Mouse (Mus musculus): ENCODE data around the gene Edem2. TPM values are rescaled to one million over a fixed set of nuclear protein-coding genes. Genes with fewer than 3 reads are reported as not detected.
A peak's percentile ranks its signal among the peaks of the same experiment; 100 is the strongest.

Gene Edem2
- polyA plus RNA-seq (2016; fragmentation: Nextera tagmentation; extraction: Ambion mirVana) = 31.5 and 34.4 TPM in 2 replicates

DNA sequence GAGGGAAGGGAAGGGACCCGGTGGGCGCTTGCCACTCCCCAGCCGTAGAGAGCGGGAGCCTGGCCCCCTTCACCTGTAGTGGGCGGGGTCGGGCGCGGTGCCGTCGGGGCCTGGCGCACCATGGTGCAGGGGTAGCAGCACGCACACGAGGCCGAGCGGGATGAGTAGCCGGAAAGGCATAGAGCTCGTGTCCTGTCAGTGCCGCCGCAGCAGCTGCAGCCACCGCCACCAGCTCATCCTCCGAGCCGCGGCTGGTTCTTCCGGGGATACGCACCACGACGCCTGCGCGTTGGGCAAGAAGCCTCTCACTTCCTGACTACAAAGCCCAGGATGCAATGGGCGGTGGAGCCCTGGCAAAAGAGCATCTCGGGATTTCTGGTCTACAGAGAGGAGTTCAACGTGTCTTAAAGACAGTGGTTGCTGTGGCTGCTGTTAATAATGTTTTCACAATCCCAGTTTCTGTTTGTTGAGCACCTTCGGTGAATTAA is at the start of gene Edem2:
Gene Edem2, minus strand, starts transcription at position 318 of the 488 bp plus-strand sequence.
- peaks cover 9% of the 10 kb centered on the region for H3K4me1 ChIP-seq
- no peaks in the 10 kb centered on the region for H3K9me3 ChIP-seq
- H3K27me3 ChIP-seq (ENCODE audit: insufficient read depth, poor library complexity, severe bottlenecking) = no peaks in the 10 kb centered on the region
- H3K36me3 ChIP-seq = no peaks in the 10 kb centered on the region
- peak within 1 kb of the TSS; percentile 83 for H3K27ac ChIP-seq
- WGBS = under 1% methylated on average over 33 of the region's 33 CpGs
- DNase-seq (ENCODE audit: low spot score) = peak; percentile 97
- peak within 1 kb of the TSS; percentile 90 for H3K4me3 ChIP-seq

GRCm38 (mm10) chr2:155779066-155779465 is 49.8 kb upstream of the Edem2 start:
- WGBS = 60% methylated on average over 7 of the region's 7 CpGs
- no peaks in the 10 kb centered on the region for H3K36me3 ChIP-seq
- H3K4me1 ChIP-seq = peaks cover 9% of the 10 kb centered on the region; the same call in 1 of the 2 replicates
- H3K27ac ChIP-seq = no peak overlapping the region
- H3K4me3 ChIP-seq = no peak overlapping the region
- H3K9me3 ChIP-seq = no peaks in the 10 kb centered on the region
- peaks cover 44% of the 10 kb centered on the region for H3K27me3 ChIP-seq (ENCODE audit: insufficient read depth, poor library complexity, severe bottlenecking)
- DNase-seq (ENCODE audit: low spot score) = no peak

DNA sequence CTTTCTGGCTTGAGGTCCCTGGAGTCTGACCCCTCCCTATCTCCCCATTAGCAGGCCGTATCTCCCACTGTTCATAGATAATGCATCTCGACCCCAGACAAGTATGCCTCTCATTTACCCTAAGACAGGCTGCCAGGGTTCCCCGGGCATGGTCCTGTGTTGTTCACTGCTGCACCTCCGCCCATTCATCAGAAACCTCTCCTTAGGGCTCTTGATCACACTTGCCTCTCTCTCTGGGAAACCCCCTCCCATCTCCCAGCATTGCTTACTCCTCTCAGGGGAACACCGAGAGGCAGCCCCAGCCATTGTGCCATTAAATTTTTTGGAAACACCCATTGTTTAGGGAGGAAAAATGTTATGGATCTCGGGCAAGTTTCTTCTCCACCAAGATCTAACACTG is 48.7 kb upstream of the Edem2 start:
- Histone ChIP-seq H3K36me3 (no peaks in the 10 kb centered on the region), H3K27ac (no peak overlapping the region), H3K9me3 (no peaks in the 10 kb centered on the region), H3K4me1 (peaks cover 9% of the 10 kb centered on the region; the same call in 1 of the 2 replicates), H3K4me3 (no peak overlapping the region), H3K27me3 (ENCODE audit: insufficient read depth, poor library complexity, severe bottlenecking) (peaks cover 54% of the 10 kb centered on the region)
- DNase-seq (ENCODE audit: low spot score) = no peak
- 54% methylated on average over 6 of the region's 6 CpGs for WGBS

DNA sequence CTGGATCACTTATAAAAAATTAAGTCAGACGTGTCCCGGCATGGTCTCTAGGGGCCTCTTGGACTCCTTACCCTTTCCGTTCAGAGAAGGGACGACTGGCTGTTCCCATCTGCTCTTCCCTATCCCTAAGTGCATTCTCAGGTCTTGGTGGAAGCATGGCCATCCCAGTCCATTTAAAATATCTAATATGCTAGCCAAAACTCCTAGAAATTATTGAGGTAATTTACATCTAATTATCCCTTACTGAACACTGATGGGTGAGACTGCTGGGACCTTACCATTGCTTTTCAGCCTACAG is 48.4 kb upstream of the Edem2 start:
- H3K4me3 ChIP-seq = no peak overlapping the region
- WGBS = 75% methylated on average over 4 of the region's 4 CpGs
- H3K27me3 ChIP-seq (ENCODE audit: insufficient read depth, poor library complexity, severe bottlenecking) = peaks cover 58% of the 10 kb centered on the region
- H3K27ac ChIP-seq = no peak overlapping the region
- DNase-seq (ENCODE audit: low spot score) = no peak
- H3K4me1 ChIP-seq = peaks cover 9% of the 10 kb centered on the region; the same call in 1 of the 2 replicates
- no peaks in the 10 kb centered on the region for H3K36me3 ChIP-seq
- no peaks in the 10 kb centered on the region for H3K9me3 ChIP-seq

DNA sequence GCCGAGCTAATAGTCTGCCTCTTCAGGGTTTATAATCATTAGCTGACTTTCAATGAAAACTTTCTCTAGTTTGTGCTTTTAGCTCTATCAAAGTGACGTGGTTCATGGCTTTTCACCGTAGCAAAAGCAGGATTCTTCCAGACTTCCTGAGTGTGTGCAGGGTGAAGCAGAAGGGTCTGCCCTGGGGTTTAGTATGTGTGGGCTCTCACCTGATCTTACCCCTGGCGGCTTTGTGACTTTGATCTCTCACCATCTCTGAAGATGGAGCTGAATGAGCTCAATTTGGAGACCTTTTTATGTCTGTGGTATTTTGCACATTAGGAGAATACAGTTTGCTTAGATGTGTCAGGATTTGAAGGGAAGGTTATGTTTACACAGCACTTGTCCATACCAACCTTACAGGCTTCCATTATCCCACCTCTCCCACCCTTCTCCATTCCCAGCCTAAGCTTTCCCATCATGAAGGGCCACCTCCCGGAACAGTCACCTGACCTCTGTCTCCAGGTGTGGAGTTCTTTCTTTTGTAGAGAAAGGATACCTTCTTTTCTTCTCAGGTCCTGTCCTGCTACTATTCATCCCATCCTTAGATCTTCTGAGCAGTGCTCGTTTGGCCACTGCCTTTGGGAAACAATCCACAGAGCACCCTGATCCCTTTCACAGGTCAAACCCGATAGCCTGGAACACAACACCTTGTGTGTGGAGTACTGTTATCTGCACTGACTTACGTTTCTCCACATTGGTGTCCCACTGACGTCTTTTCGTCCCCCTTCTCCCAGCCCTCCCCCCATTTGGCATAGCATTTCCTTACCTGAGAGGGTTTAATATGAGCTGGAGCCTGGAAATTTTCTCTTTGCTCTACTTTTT is 47.8 kb upstream of the Edem2 start:
- no peak overlapping the region for H3K27ac ChIP-seq
- whole genome bisulfite sequencing = 60% methylated on average over 10 of the region's 10 CpGs
- H3K9me3 ChIP-seq = no peaks in the 10 kb centered on the region
- no peaks in the 10 kb centered on the region for H3K36me3 ChIP-seq
- no peak for DNase-seq (ENCODE audit: low spot score)
- H3K27me3 ChIP-seq (ENCODE audit: insufficient read depth, poor library complexity, severe bottlenecking) = peaks cover 63% of the 10 kb centered on the region
- H3K4me3 ChIP-seq = no peak overlapping the region
- H3K4me1 ChIP-seq = peaks cover 9% of the 10 kb centered on the region; the same call in 1 of the 2 replicates

DNA sequence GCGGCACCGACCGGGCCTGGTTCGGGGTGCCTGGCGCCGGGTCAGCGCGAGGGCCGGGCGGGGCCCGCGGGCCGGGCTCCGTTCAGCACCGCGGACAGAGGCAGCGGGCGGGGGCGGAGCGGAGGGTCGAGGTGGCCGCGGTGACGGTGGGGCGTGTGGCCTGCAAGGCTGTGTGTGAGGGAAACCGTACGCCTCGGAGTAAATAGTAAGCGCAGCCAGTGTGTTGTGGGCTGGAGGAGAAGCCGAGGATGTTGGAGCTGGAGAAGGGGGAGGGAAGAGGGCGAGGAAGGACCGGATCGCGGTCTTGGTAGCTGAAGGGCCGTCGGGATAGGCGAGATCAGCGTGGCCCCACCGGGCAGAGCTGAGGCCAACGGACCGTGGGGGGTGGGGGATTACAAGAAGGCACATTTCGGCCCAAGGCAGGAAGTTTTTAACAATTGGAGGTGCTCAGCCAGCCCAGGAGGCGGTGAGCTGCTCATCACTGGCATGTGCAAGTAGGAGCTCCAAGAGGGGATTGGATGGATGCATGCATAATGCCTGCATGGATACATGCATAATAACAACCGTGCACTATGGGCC is 46.5 kb upstream of the Edem2 start:
- Histone ChIP-seq H3K4me1 (peaks cover 9% of the 10 kb centered on the region; the same call in 1 of the 2 replicates), H3K36me3 (no peaks in the 10 kb centered on the region), H3K27ac (no peak overlapping the region), H3K9me3 (no peaks in the 10 kb centered on the region), H3K4me3 (peak overlapping the region; percentile 72), H3K27me3 (ENCODE audit: insufficient read depth, poor library complexity, severe bottlenecking) (peaks cover 63% of the 10 kb centered on the region)
- WGBS = 4% methylated on average over 44 of the region's 44 CpGs
- peak; percentile 80 for DNase-seq (ENCODE audit: low spot score)

DNA sequence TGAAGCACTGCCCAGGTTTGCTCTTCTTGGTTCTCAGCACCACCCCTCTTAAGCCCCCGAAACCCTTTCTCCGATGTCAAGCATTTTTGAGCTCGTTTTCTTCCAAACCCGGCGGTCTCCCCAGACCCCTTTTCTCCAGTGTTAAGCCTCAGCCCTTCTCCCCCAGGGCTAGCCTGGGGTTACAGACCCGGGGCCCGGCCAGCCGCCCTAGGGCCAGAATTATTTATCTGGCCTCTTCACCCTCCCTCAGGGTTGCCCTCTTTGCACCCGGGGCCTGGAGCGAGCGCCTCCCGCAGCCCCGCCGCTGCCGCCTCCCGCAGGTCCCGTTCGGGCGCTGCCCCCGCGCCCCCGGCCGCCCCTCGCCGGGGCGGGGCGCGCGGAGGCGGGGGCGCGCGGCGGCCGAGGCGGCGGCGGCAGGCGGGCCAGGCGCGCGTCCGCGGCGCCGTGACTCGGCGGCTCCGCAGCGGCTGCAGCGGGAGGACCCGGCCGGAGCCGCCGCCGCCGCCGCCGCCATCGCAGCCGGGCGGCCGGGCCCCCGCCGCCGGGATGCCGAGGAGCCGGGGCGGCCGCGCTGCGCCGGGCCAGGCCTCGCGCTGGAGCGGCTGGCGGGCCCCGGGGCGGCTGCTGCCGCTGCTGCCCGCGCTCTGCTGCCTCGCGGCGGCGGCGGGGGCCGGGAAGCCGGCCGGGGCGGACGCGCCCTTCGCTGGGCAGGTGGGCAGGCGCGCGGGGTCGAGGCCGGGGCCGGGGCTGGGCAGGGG is 45.8 kb upstream of the Edem2 start, which contains the start of gene Mmp24:
Gene Mmp24, plus strand, starts transcription at position 416 of the 758 bp plus-strand sequence.
- peaks cover 9% of the 10 kb centered on the region; the same call in 1 of the 2 replicates for H3K4me1 ChIP-seq
- peaks cover 63% of the 10 kb centered on the region for H3K27me3 ChIP-seq (ENCODE audit: insufficient read depth, poor library complexity, severe bottlenecking)
- H3K36me3 ChIP-seq = no peaks in the 10 kb centered on the region
- H3K9me3 ChIP-seq = no peaks in the 10 kb centered on the region
- no peak for DNase-seq (ENCODE audit: low spot score)
- H3K4me3 ChIP-seq = peak within 1 kb of the TSS; percentile 72
- no peak within 1 kb of the TSS for H3K27ac ChIP-seq
- 26% methylated on average over 100 of the region's 100 CpGs for WGBS

GRCm38 (mm10) chr2:155774261-155774926 is 45.1 kb upstream of the Edem2 start:
- no peak for DNase-seq (ENCODE audit: low spot score)
- Histone ChIP-seq H3K27me3 (ENCODE audit: insufficient read depth, poor library complexity, severe bottlenecking) (peaks cover 64% of the 10 kb centered on the region), H3K36me3 (no peaks in the 10 kb centered on the region), H3K4me3 (no peak overlapping the region), H3K9me3 (no peaks in the 10 kb centered on the region), H3K4me1 (peaks cover 9% of the 10 kb centered on the region; the same call in 1 of the 2 replicates), H3K27ac (no peak overlapping the region)
- WGBS = 48% methylated on average over 11 of the region's 11 CpGs

DNA sequence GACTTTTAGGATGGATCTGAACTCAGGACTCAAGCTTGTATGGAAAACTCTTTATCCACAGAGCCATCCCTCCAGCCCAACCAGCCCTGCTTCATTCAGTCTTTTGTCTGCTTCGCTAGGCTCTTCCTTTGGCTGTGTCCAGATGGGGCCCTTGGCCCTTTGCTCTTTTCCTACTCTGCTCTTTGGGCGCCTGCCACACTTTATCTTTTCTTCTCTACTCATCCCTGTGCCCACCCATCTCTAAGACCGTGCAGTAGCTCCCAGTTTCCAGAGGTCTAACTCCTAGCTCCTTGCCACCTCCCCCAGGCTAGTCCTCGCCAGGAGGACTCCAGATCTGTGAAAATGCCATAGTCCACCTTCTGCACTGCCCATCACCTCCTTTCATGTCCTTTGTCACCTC is 44.4 kb upstream of the Edem2 start:
- peaks cover 70% of the 10 kb centered on the region for H3K27me3 ChIP-seq (ENCODE audit: insufficient read depth, poor library complexity, severe bottlenecking)
- peaks cover 9% of the 10 kb centered on the region; the same call in 1 of the 2 replicates for H3K4me1 ChIP-seq
- DNase-seq (ENCODE audit: low spot score) = no peak
- no peak overlapping the region for H3K4me3 ChIP-seq
- no peaks in the 10 kb centered on the region for H3K36me3 ChIP-seq
- no peak overlapping the region for H3K27ac ChIP-seq
- WGBS = 69% methylated on average over 4 of the region's 4 CpGs
- no peaks in the 10 kb centered on the region for H3K9me3 ChIP-seq

DNA sequence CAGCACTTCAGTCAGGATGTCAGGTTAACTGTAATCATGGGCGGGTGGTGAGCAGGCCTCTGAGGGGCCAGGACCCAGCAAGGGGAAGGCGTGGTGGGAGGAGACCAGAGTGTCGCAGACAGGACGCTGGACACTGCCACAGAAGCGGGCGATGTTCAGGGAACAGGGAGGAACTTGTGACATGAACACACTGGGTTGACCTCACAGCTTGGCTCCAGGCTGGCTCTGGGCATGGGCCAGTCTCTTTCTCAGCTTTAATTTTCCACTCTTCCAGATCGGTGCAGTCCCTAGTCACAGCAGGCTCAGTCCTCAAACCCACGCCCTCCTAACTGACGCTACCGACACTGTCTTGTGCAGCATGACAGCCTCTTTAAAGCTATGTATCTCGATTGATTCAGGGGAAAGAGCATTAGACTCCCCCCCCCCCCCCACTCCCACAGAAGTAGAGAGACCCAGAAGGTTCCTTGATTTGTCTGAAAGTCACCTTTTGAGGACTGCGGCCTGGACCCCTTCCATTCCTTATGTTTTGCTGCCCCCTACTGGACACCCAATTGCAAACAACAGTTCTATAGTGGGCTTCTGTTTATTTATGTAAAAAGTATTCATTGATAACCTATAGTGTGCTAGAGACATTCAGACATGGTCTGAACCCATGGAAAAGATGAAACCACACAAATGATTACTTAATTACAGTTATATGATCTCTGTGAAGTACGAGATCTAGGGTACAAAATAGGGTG is 35.6 kb upstream of the Edem2 start:
- no peaks in the 10 kb centered on the region for H3K9me3 ChIP-seq
- H3K36me3 ChIP-seq = no peaks in the 10 kb centered on the region
- peak; percentile 83 for DNase-seq (ENCODE audit: low spot score)
- WGBS = 51% methylated on average over 13 of the region's 13 CpGs
- H3K27me3 ChIP-seq (ENCODE audit: insufficient read depth, poor library complexity, severe bottlenecking) = peaks cover 16% of the 10 kb centered on the region; the same call in 1 of the 2 replicates
- H3K4me3 ChIP-seq = no peak overlapping the region
- no peaks in the 10 kb centered on the region for H3K4me1 ChIP-seq
- no peak overlapping the region for H3K27ac ChIP-seq

DNA sequence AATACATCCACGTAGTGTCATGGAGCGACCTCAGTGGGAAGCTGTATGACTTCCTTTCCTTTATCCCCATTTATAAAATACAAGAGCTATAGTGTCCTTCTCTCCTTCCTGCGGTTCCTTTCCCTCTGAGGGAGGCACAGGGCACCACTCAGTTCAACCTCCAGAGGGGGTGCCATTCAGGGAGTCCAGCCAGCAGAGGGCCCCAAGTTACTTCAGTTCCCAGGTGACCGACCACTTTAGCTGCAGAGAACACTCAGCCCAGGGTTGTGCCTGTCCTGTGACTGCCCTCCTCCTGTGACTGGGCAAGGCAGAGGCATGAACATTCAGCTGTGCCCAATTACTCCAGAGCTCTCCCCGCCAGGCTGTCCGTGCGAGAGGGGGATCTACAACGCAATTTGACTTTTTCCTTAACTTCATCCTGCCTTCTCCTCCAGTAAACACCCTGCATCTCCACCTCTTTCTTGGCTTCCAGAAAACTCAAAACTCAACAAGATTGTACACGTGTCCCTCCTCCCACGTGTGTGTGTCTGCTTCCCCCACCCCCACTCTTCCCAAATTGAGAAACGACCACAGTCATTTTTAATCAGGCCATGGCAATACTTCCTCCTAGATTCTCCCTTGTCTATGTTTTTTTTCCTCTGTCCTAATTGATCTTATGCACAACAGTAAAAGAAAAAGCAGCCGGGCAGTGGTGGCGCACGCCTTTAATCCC is 27.7 kb upstream of the Edem2 start:
- 56% methylated on average over 14 of the region's 14 CpGs for WGBS

More for the DNA sequence above, 27.7 kb upstream of the Edem2 start:
- no peaks in the 10 kb centered on the region for H3K36me3 ChIP-seq
- 0 out of 2 replicates have a peak, but pooled peaks cover 2% of the 10 kb centered on the region for H3K4me1 ChIP-seq
- no peak overlapping the region for H3K27ac ChIP-seq
- peaks cover 34% of the 10 kb centered on the region; the same call in 1 of the 2 replicates for H3K27me3 ChIP-seq (ENCODE audit: insufficient read depth, poor library complexity, severe bottlenecking)
- H3K4me3 ChIP-seq = no peak overlapping the region
- no peaks in the 10 kb centered on the region for H3K9me3 ChIP-seq
- DNase-seq (ENCODE audit: low spot score) = no peak
